Mouse (Mus musculus) heart, postnatal 0 days (tissue): ENCODE measurements around the gene Hoxc6. TPM values are rescaled to one million over a fixed set of nuclear protein-coding genes. Genes with fewer than 3 reads are reported as not detected.

Experiments used
- ATAC-seq: fragments of 200-750 bp; cut with Nextera tagmentation; 2 replicates; pipeline ENCODE4 v1.8.0; 2017; ENCODE audit warnings: low read depth, moderate number of reproducible peaks, moderate library complexity; ENCODE audit not compliant: insufficient read depth
- DNase-seq: peaks from one replicate; pipeline ENCODE4 v3.0.0-alpha.2; 2016; ENCODE audit warnings: low spot score
- H3K27ac ChIP-seq: fragments of 300-500 bp; sonication (generic); 2 replicates; pipeline ENCODE4 v1.5.1; 2014; ENCODE audit warnings: low read depth, mild to moderate bottlenecking
- H3K27me3 ChIP-seq: fragments of 300-500 bp; sonication (generic); 2 replicates; pipeline ENCODE4 v1.6.1; 2014; ENCODE audit warnings: low read length, mixed read lengths; ENCODE audit not compliant: control insufficient read depth, insufficient read depth
- H3K36me3 ChIP-seq: fragments of 300-500 bp; sonication (generic); replicated peaks from 2 replicates; pipeline ENCODE4 v1.6.1; 2014; ENCODE audit warnings: low read length, mixed read lengths; ENCODE audit not compliant: control insufficient read depth, insufficient read depth
- H3K4me1 ChIP-seq: fragments of 300-500 bp; sonication (generic); 2 replicates; pipeline ENCODE4 v1.6.1; 2014; ENCODE audit warnings: antibody characterized with exemption; ENCODE audit not compliant: control insufficient read depth, insufficient read depth
- H3K4me2 ChIP-seq: fragments of 300-500 bp; sonication (generic); 2 replicates; pipeline ENCODE4 v1.6.1; 2014; ENCODE audit warnings: low read depth, mild to moderate bottlenecking, low read length, moderate library complexity
- H3K4me3 ChIP-seq: fragments of 300-500 bp; sonication (generic); 2 replicates; pipeline ENCODE4 v1.5.1; 2014; ENCODE audit warnings: low read depth, low read length
- H3K9ac ChIP-seq: fragments of 300-500 bp; sonication (generic); replicated peaks from 2 replicates; pipeline ENCODE4 v1.6.1; 2014; ENCODE audit warnings: low read depth, low read length, mixed read lengths
- H3K9me3 ChIP-seq: fragments of 300-500 bp; sonication (generic); replicated peaks from 2 replicates; pipeline ENCODE4 v1.6.1; 2016; ENCODE audit warnings: low read length; ENCODE audit not compliant: control insufficient read depth
- CTCF ChIP-seq: IDR thresholded peaks from 2 replicates; pipeline ENCODE4 v1.5.1; 2016; ENCODE audit warnings: antibody characterized with exemption, control low read depth, low read depth
- EP300 ChIP-seq: IDR thresholded peaks from 2 replicates; pipeline ENCODE4 v1.6.1; 2016; ENCODE audit warnings: antibody characterized with exemption, low read depth
- WGBS: fragments of 180-500 bp; shearing (Covaris S2); extraction: QIAGEN DNeasy Blood & Tissue Kit; methylation state at CpG from one replicate; pipeline ENCODE4 v1.1.7; 2014; 5-methylcytosine and 5-hydroxymethylcytosine counted together
- polyA plus RNA-seq: library from polyadenylated mRNA; unstranded; fragments of >200 nt; fragmentation: Nextera tagmentation; extraction: Ambion mirVana; gene quantifications from 2 replicates; pipeline ENCODE4 v1.2.1, GENCODE M21; 2015
- total RNA-seq: library from RNA; depleted of rRNA; stranded (reverse); fragments of >200 nt; gene quantifications from 2 replicates; pipeline ENCODE4 v1.2.3, GENCODE M21; 2014; ENCODE audit warnings: low replicate concordance

Hoxc6 gene
- total and polyA plus RNA-seq, 2 experiments from 2014 or later, result not detected

DNA sequence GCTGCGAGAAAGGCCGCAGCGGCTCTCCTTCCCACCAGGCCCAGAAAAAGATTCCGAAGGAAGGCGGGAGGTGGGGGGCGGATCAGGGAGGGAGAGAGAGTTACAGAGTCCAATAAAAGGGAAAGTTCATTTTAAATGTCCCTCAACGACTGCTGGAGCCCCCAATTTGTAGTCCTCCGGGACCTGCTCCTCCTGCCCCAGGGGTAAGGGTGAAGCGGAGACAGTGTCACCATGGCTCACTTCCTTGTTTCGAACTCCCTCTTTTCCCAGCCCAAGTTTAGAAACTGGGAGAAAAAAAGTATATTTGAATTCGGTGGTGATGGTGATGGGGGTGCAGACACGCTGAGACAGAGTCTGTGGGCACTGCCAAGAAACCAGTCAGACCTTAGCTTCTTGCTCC lies 42.5 kb downstream of the Hoxc6 start:
- Histone ChIP-seq H3K36me3 (no peaks in the 10 kb centered on the region), H3K4me1 (no peaks in the 10 kb centered on the region), H3K4me2 (no peak overlapping the region), H3K27me3 (peaks cover 99% of the 10 kb centered on the region), H3K4me3 (no peak overlapping the region), H3K9ac (no peak overlapping the region), H3K9me3 (no peaks in the 10 kb centered on the region), H3K27ac (no peak overlapping the region)
- 13% methylated on average over 12 of the region's 12 CpGs for WGBS
- DNase-seq (no peak), ATAC-seq (no peak)
- TF ChIP-seq CTCF (no peak), EP300 (no peak)

DNA sequence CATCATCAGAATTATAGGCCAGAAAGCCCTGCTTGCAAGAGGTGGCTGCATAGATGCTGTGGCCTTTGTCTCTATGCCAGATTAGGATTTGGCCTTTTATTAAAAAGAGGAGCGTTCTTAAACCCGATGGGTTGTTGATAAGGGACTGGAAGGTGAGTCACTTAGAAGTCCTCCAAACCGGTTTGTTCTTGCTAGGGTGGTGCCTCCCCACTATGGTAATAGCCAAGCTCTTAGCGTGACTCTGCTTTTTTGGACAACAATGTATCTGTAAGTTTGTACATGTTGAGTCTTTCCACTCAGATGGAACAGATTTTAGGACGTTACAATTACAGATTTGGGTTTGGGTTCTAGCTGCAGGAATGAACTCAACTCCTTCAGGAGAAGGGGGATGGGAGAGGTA lies 43.6 kb downstream of the Hoxc6 start:
- 10% methylated on average over 5 of the region's 5 CpGs for WGBS
- TF ChIP-seq EP300, result no peak
- no peak for TF ChIP-seq CTCF
- Histone ChIP-seq H3K36me3 (no peaks in the 10 kb centered on the region), H3K9ac (no peak overlapping the region), H3K4me1 (no peaks in the 10 kb centered on the region), H3K4me3 (no peak overlapping the region), H3K27me3 (peaks cover 98% of the 10 kb centered on the region), H3K4me2 (no peak overlapping the region), H3K9me3 (no peaks in the 10 kb centered on the region), H3K27ac (no peak overlapping the region)
- ATAC-seq (no peak), DNase-seq (no peak)

DNA sequence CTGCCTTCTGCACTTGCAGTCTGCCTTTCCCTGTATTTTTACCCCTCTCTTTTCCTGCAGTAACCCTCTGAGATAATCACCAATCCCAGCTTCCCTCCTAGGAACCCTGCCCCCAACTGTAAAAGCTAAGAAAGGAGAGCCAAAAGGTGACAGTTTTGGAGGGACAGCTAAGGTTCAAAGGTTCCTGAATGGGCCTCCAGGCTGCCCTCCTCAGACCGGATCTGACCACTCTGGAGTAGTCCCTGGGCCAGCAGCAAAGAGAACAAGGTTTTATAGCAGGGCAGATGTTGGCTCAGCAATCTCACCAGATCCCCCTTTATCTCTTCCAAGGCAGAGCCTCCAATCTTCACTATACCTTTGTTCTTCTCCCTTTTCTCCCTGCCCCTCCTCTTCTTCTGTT lies 44.2 kb downstream of the Hoxc6 start:
- H3K27me3 ChIP-seq, result peaks cover 97% of the 10 kb centered on the region
- 7% methylated on average over 1 of the region's 1 CpGs for WGBS
- no peaks in the 10 kb centered on the region for H3K4me1 ChIP-seq
- no peak overlapping the region for H3K27ac ChIP-seq
- H3K4me2 ChIP-seq, result no peak overlapping the region
- no peaks in the 10 kb centered on the region for H3K9me3 ChIP-seq
- no peak overlapping the region for H3K4me3 ChIP-seq
- DNase-seq (no peak), ATAC-seq (no peak)
- no peaks in the 10 kb centered on the region for H3K36me3 ChIP-seq
- no peak overlapping the region for H3K9ac ChIP-seq
- TF ChIP-seq EP300, result no peak
- no peak for TF ChIP-seq CTCF

DNA sequence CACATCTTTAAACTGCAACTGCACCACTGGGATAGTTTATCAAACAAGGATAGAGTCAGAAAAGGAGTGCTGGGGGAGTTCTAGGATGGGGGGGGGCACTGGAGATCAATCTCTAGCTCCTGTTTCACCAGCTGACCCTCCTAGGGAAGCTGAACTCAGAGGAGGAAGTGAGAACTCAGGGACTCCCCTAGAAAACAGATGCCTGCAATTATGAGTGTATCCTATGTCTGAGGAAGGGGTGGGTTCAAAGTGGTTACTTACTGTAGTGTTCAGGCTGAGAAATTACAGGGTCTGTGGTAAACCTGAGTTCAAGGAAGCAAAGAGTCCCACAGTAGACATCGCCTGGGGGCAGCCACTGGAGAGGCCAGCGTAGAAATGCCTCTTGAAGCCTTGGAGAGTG lies 53.6 kb downstream of the Hoxc6 start:
- ATAC-seq (no peak), DNase-seq (no peak)
- Histone ChIP-seq H3K4me2 (no peak overlapping the region), H3K9me3 (no peaks in the 10 kb centered on the region), H3K4me1 (no peaks in the 10 kb centered on the region), H3K27me3 (peaks cover 91% of the 10 kb centered on the region), H3K36me3 (no peaks in the 10 kb centered on the region), H3K9ac (no peak overlapping the region), H3K4me3 (no peak overlapping the region), H3K27ac (no peak overlapping the region)
- WGBS, result 74% methylated on average over 2 of the region's 2 CpGs
- no peak for TF ChIP-seq CTCF
- TF ChIP-seq EP300, result no peak

DNA sequence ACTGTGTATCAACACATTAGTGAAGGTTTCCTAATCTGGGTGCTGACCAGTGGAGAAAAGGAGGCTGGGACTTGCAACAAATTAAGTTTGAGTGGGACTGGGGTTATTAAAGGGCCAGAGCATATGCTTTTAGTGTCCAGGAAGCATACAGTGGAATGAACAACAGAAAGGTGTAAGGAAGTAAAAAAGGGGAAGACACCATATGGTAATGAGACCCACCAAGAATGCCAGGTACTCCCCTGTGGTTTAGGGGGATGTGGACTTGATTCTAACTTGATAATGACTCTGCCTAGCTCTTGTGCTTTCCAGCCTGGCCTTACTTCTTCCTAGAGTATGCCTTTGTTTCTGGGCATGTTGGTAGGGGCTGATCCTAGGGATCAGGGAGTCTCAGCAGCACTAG lies 55.2 kb downstream of the Hoxc6 start:
- no peaks in the 10 kb centered on the region for H3K36me3 ChIP-seq
- H3K27ac ChIP-seq, result no peak overlapping the region
- ATAC-seq, result no peak
- no peaks in the 10 kb centered on the region for H3K4me1 ChIP-seq
- no peaks in the 10 kb centered on the region for H3K9me3 ChIP-seq
- TF ChIP-seq EP300, result no peak
- TF ChIP-seq CTCF, result no peak
- peaks cover 90% of the 10 kb centered on the region for H3K27me3 ChIP-seq
- no peak overlapping the region for H3K4me2 ChIP-seq
- no peak overlapping the region for H3K4me3 ChIP-seq
- DNase-seq, result no peak
- no peak overlapping the region for H3K9ac ChIP-seq

DNA sequence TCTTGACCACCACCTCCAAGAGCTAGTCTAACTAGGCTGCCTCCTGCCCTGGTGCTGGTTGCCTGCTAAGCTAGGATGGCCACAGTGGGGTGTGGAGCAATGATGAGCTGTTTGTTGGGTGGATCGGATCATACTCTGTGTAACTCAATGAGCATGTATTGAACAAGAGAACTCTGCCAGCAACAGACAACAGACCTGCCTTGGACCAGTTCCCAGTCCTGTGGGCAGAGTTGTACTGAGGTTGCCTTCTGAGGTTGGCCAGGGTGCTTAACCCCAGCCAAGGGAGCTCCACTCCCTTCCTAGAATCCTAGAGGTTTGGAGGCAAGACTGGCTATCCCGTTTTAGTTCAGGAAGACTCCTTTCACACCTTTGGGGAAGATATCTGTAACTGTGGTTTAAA lies 58.3 kb downstream of the Hoxc6 start:
- no peak overlapping the region for H3K27ac ChIP-seq
- no peak for ATAC-seq
- WGBS, result 30% methylated on average over 2 of the region's 2 CpGs
- no peak overlapping the region for H3K4me3 ChIP-seq
- H3K9me3 ChIP-seq, result no peaks in the 10 kb centered on the region
- H3K9ac ChIP-seq, result no peak overlapping the region
- TF ChIP-seq EP300 (no peak), CTCF (no peak)
- H3K27me3 ChIP-seq, result peaks cover 94% of the 10 kb centered on the region
- DNase-seq, result no peak
- H3K4me2 ChIP-seq, result no peak overlapping the region
- H3K4me1 ChIP-seq, result no peaks in the 10 kb centered on the region
- no peaks in the 10 kb centered on the region for H3K36me3 ChIP-seq
